Mouse (Mus musculus) testis, adult 2 months (tissue): ENCODE data around the gene Col11a2.

ENCODE experiments used
- CTCF ChIP-seq: fragments of 200-500 bp; IDR thresholded peaks from 2 replicates; pipeline ENCODE4 v1.5.1; 2012; ENCODE audit warnings: low read depth, mild to moderate bottlenecking, inconsistent platforms, low read length, moderate library complexity; ENCODE audit not compliant: control insufficient read depth, insufficient read depth, insufficient replicate concordance
- POLR2A ChIP-seq: fragments of 200-500 bp; IDR thresholded peaks from 2 replicates; pipeline ENCODE4 v1.6.1; 2012; ENCODE audit warnings: low read depth, mild to moderate bottlenecking, inconsistent platforms, low read length, moderate library complexity; ENCODE audit not compliant: control insufficient read depth

DNA sequence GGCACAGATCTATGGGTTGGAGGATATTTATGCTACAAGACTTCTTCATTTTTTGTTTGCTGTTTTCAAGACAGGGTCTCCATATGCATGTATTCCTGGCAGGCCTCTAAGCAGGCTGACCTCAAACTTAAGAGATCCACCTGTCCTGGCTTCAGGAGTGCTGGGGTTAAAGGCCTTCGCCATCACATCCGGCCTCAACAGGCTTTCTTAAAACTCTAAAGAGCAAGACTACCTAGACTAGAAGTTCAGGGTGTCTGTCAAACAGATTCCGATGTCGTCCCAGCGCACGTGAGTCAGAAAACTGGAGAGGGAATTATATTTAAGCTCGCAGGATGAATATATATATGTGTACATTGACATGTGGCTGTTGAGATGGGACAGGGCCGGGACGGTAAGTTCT, 15.6 kb upstream of the Col11a2 start:
- TF ChIP-seq CTCF (no peak), POLR2A (no peak)
